Mouse (Mus musculus): Measurements from ENCODE around the gene Opcml.

DNA sequence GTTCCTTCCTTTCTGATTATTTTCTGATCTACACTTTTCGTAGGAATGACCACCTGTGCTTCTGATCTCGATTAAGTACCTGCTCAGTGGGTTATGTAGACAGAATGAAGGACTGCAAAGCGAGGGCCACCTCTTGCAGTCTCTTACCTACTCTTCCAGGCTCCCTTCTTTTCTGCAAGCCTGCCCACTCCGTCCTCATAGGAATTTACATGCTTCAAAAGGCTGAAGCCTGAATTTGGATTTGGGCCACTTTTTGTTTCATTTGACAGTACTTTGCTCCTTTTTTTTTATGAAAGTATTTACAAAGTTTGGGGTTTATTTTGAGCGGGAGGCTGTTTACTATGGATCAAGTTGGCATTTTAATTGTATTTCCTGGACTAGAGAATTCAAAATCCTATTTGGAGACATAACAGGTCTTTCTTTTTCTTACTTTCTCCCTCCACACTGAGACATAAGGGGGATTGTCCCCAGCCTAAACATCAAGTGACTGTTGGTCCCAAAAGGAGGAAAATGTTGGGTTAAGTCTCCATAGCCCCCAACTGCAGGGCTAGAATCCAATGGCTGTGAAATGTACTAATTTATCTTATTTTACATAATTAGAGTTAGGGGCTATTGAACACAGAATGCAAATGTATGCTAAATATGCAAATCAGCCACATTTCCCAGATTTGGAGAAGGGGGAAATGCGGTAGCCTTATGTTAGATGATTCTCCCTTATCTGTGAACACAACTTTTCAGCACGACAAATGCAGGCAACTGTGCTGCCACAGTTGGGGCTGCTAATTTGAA lies 667.6 kb downstream of the Opcml start:
- TF ChIP-seq CTCF (IDR thresholded peaks at IDR 0.05; ENCODE audit: control insufficient read depth, insufficient read depth, insufficient read length): no peak
- TF ChIP-seq FOSL1 (IDR thresholded peaks at IDR 0.05; ENCODE audit: insufficient read depth, low read length, poor library complexity, severe bottlenecking): no peak
- TF ChIP-seq CEBPB (IDR thresholded peaks at IDR 0.05; ENCODE audit: low read depth): no peak
- no peak for TF ChIP-seq MAX (IDR thresholded peaks at IDR 0.05)
